Mouse (Mus musculus): ENCODE measurements at regions not wholly inside any gene's neighbourhood (a gene's known extent, or its start where the extent isn't known, plus 50 kb on each side); places are given as distances from the start of the nearest gene placed in this dataset.
"Not testable (repeated sequence)": the region's sequence is repeated elsewhere in the genome, so short reads cannot be mapped to it uniquely, and the experiment has no call there.

- not testable (repeated sequence) for DNase-seq (ENCODE audit: low spot score)
These were observed 150.3 kb upstream of the Trpc7 start for GRCm38 (mm10) chr13:57046130-57046529.

GRCm38 (mm10) chr13:57044455-57044854 lies 148.7 kb upstream of the Trpc7 start:
- no peak for DNase-seq (ENCODE audit: low spot score)

DNA sequence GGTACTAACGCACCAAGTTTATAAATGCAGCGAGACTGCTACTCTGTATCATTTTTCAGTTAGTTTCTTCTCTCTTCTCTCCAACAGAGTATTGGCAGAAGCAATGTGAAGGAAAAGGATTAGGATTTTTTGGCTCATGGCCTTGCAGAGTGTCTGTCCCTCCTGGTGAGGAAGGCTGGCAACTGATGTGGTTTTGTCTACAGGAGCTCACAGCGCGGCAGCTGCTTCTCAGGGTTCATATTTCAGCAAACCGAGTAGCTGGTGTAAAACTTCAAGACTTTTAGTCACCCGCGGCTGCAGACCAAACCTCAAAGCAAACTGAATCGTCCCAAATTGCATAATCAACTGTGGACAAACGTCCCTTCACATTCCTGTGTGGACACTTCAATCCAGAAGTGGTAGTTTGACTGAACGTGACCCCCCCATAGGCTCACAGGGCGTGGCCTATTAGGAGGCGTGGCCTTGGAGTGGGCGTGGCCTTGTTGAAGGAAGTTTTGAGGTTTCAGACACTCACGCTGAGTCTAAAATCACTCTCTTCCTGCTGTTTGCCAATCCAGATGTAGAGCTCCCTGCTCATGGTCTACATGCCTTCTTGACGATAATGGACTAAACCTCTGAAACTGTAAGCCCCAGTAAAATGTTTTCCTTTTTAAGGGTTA lies 147.7 kb upstream of the Trpc7 start:
- DNase-seq (ENCODE audit: low spot score): no peak

- DNase-seq (ENCODE audit: low spot score): no peak
These were observed 146.7 kb upstream of the Trpc7 start for GRCm38 (mm10) chr13:57042514-57042913.

GRCm38 (mm10) chr13:57032871-57033270 lies 137.1 kb upstream of the Trpc7 start:
- no peak for DNase-seq (ENCODE audit: low spot score)

- DNase-seq (ENCODE audit: low spot score): no peak
These were observed 122.0 kb upstream of the Trpc7 start for GRCm38 (mm10) chr13:57017553-57018341.

- DNase-seq (ENCODE audit: low spot score): no peak
These were observed 120.9 kb upstream of the Trpc7 start for GRCm38 (mm10) chr13:57016465-57017272.

GRCm38 (mm10) chr13:57007236-57007635 lies 111.4 kb upstream of the Trpc7 start:
- DNase-seq (ENCODE audit: low spot score): not testable (repeated sequence)

- DNase-seq (ENCODE audit: low spot score): no peak
These were observed 107.9 kb upstream of the Trpc7 start for GRCm38 (mm10) chr13:57003565-57004132.

- no peak for DNase-seq (ENCODE audit: low spot score)
These were observed 96.2 kb upstream of the Trpc7 start for GRCm38 (mm10) chr13:56992022-56992421.

GRCm38 (mm10) chr13:56974063-56974462 lies 78.3 kb upstream of the Trpc7 start:
- DNase-seq (ENCODE audit: low spot score): no peak

DNA sequence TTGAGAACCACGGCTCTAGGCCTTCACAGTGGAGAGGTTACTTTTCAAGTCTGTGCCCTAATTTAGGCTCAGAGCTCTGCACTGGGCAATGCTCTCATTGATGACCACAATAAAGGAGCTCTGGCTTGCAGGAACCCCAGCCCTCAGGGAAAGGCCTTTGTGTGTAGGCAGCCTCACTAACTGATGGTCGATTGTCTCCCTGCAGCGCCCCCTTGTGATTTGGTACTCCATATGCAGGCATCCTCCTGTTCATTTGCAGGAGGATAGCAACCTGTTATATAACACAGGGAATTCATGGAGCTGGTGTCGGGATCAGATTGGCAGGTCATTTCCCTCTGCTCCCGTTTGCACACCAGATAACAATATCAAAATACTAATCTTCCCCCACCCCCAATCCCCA lies 59.6 kb upstream of the Trpc7 start:
- no peak for DNase-seq (ENCODE audit: low spot score)

GRCm38 (mm10) chr13:56948086-56948485 lies 52.3 kb upstream of the Trpc7 start:
- no peak for DNase-seq (ENCODE audit: low spot score)

- no peak for DNase-seq (ENCODE audit: low spot score)
These were observed 51.5 kb upstream of the Trpc7 start for GRCm38 (mm10) chr13:56947266-56947665.
